Mouse (Mus musculus): ENCODE measurements around the gene Smim5. TPM values are rescaled to one million over a fixed set of nuclear protein-coding genes. Genes with fewer than 3 reads are reported as not detected.

Gene Smim5
- polyA plus RNA-seq, 1 experiment = 10.8 TPM

DNA sequence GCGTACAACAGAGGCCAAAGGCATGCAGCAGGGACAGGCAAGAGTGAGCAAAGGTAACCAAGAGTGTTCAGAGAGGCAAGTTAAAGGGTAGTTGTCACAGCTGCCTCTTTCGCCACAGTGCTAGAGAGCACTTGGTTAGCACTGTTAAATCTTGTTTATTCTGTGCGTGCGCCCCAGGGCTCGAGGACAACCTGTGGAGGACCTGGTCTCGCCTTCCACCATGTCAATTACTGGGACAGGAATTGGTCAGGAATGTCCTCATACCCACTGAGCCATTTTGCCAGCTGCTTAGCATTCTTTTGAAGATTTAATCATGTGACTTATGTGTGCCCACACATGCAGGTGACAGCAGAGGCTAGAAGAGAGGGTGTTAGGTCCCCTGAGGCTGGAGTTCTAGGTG lies 10.6 kb upstream of the Smim5 start:
- Histone ChIP-seq H3K4me3 (replicated peaks; ENCODE audit: extremely low read depth, low read depth, low read length) (no peak overlapping the region), H3K4me1 (ENCODE audit: control insufficient read depth, insufficient read depth, low read length) (peaks cover 4% of the 10 kb centered on the region; the same call in 1 of the 2 replicates)
- no peak for DNase-seq
- no peak for TF ChIP-seq CTCF (IDR thresholded peaks at IDR 0.05; ENCODE audit: insufficient read depth, low read length)
- no peak for TF ChIP-seq POLR2A (IDR thresholded peaks at IDR 0.05; ENCODE audit: borderline replicate concordance, extremely low read depth, low read depth, low read length)
- WGBS = 79% methylated on average over 6 of the region's 6 CpGs

DNA sequence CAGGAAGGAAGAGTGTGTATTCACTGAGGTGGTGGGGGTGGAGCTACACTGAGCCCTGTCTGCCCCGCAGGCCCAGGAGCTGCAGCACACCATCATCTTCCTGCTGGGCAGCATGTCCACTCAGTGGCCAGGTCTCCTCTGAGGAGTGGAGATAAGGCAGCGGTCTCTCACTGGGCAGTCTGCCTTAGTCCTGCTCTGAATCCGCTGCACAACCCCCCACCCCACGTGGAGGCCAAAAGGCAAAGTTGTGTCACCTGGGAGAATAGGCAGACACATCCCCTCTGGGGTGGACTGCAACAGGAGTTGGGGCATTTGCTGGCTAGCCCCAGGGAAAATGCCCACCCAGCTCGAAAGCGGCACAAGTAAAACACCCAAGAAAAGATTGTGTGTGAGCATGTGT lies 7.6 kb upstream of the Smim5 start:
- WGBS = 77% methylated on average over 6 of the region's 6 CpGs
- H3K4me1 ChIP-seq (ENCODE audit: control insufficient read depth, insufficient read depth, low read length) = peaks cover 4% of the 10 kb centered on the region; the same call in 1 of the 2 replicates
- no peak overlapping the region for H3K4me3 ChIP-seq (replicated peaks; ENCODE audit: extremely low read depth, low read depth, low read length)
- DNase-seq = no peak
- no peak for TF ChIP-seq POLR2A (IDR thresholded peaks at IDR 0.05; ENCODE audit: borderline replicate concordance, extremely low read depth, low read depth, low read length)
- no peak for TF ChIP-seq CTCF (IDR thresholded peaks at IDR 0.05; ENCODE audit: insufficient read depth, low read length)

DNA sequence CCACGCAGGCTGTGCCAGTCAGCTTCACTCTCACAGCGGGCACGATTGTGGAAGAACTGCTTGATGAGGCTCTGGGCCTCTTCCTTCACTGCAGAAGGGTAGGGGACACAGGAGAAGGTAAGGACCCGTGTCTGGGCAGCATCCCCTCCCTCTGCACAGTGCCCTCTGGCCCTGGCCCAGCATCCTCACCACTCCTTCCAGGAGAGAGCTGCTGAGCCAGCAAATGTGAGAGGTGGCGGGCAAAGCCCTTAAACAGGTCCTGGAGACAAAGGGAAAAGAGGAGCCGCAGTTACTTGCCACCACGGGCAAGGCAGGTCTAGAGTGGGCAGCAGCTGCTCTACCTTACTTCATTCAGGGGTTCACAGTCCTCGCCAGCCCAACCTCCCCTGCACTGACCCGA lies 6.7 kb upstream of the Smim5 start:
- 88% methylated on average over 9 of the region's 9 CpGs for WGBS
- no peak overlapping the region for H3K4me3 ChIP-seq (replicated peaks; ENCODE audit: extremely low read depth, low read depth, low read length)
- no peak for DNase-seq

DNA sequence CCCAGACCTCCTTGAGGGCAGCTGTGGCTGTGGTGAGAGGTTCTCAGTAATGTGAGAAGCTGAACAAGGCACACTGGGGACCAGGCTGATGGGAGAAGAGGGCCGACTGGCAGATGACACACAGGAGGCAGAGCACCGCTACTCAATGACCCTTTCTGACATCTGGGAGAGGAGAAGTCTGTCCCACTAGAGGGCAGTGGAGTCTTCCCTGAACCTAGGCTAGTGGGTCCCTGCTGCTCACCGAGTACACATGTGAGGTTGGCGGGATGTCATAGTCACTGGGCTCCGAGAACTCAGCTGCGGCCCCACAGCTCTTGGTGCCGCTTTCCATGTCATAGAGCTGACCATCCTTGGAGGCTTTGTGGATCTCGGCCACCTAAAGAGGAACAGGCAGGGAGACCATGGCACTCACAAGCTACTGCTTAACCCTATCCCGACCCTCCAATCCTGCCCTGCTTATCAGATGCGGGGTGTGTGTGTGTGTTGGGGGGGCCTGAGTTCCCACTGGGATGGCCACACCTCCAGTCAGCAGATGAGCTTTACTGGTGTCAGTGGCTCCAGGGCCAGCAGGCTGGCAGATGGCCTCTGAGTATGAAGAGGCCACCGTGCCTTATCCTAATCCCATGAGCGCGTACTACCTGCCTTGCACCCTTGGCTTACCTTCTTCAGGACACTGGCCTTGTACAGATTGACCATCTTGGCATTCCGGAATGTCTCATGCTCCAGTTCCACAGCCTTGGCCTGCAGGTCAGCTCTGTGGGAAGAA lies 4.8 kb upstream of the Smim5 start:
- H3K4me1 ChIP-seq (ENCODE audit: control insufficient read depth, insufficient read depth, low read length) = no peaks in the 10 kb centered on the region; the same call in 1 of the 2 replicates
- 74% methylated on average over 14 of the region's 14 CpGs for WGBS
- TF ChIP-seq POLR2A (IDR thresholded peaks at IDR 0.05; ENCODE audit: borderline replicate concordance, extremely low read depth, low read depth, low read length) (no peak), CTCF (IDR thresholded peaks at IDR 0.05; ENCODE audit: insufficient read depth, low read length) (peak; percentile 37; the same call in 1 of the 2 replicates)

More for the DNA sequence above, 6.7 kb upstream of the Smim5 start:
- H3K4me1 ChIP-seq (ENCODE audit: control insufficient read depth, insufficient read depth, low read length) = peaks cover 4% of the 10 kb centered on the region; the same call in 1 of the 2 replicates
- no peak for TF ChIP-seq CTCF (IDR thresholded peaks at IDR 0.05; ENCODE audit: insufficient read depth, low read length)
- TF ChIP-seq POLR2A (IDR thresholded peaks at IDR 0.05; ENCODE audit: borderline replicate concordance, extremely low read depth, low read depth, low read length) = no peak

GRCm38 (mm10) chr11:115898446-115898845 lies 1.3 kb upstream of the Smim5 start:
- WGBS = 82% methylated on average over 7 of the region's 7 CpGs
- no peak for DNase-seq
- H3K4me3 ChIP-seq (replicated peaks; ENCODE audit: extremely low read depth, low read depth, low read length) = no peak overlapping the region
- H3K4me1 ChIP-seq (ENCODE audit: control insufficient read depth, insufficient read depth, low read length) = peaks cover 16% of the 10 kb centered on the region
- TF ChIP-seq CTCF (IDR thresholded peaks at IDR 0.05; ENCODE audit: insufficient read depth, low read length) = no peak
- TF ChIP-seq POLR2A (IDR thresholded peaks at IDR 0.05; ENCODE audit: borderline replicate concordance, extremely low read depth, low read depth, low read length) = no peak

More for the DNA sequence above, 4.8 kb upstream of the Smim5 start:
- H3K4me3 ChIP-seq (replicated peaks; ENCODE audit: extremely low read depth, low read depth, low read length) = no peak overlapping the region
- no peak for DNase-seq

GRCm38 (mm10) chr11:115898886-115899285 lies 880 bp upstream of the Smim5 start:
- peaks cover 20% of the 10 kb centered on the region for H3K4me1 ChIP-seq (ENCODE audit: control insufficient read depth, insufficient read depth, low read length)
- peak; percentile 40 for DNase-seq
- H3K4me3 ChIP-seq (replicated peaks; ENCODE audit: extremely low read depth, low read depth, low read length) = no peak overlapping the region
- WGBS = 26% methylated on average over 4 of the region's 4 CpGs
- no peak for TF ChIP-seq POLR2A (IDR thresholded peaks at IDR 0.05; ENCODE audit: borderline replicate concordance, extremely low read depth, low read depth, low read length)
- peak; percentile 56 for TF ChIP-seq CTCF (IDR thresholded peaks at IDR 0.05; ENCODE audit: insufficient read depth, low read length)

DNA sequence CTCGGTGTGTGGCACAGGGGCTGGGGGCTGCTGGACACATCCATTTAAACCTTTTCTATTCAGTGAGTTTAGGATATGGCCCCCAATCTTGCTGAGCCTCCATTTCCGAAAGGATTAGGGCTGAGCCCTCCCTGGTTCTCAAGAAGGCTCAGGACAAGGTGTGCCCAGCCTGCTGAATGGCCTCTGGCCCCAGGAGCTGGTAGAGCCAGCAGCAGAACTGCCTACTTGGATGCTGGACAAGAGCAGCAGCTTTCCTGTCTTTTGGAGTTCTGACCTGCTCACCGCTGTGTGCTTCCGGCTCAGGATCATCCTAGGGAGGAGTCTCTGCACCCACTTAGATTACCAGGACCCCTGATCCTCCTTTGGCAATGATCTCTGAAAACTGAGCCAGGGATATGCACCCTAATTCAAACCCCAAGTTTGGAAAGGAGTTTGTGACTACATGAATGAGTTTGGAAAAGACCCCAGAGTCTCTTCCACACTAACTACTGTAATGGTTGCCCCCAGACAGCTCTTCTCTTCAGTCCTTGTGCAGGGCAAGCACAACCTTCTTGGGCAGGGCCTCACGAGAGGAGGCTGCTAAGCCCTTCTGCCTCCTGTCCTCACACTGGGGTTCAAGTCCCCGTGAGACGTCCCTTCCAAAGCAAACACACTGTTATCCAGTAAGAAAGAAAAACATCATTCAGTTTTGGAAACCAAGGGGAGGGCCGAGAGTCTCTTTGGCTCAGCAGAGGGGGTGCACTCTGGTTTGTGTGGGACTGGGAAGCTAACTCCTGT lies 983 bp downstream of the Smim5 start:
- no peak for TF ChIP-seq POLR2A (IDR thresholded peaks at IDR 0.05; ENCODE audit: borderline replicate concordance, extremely low read depth, low read depth, low read length)
- no peak for TF ChIP-seq CTCF (IDR thresholded peaks at IDR 0.05; ENCODE audit: insufficient read depth, low read length)
- no peak for DNase-seq
- Histone ChIP-seq H3K4me3 (replicated peaks; ENCODE audit: extremely low read depth, low read depth, low read length) (peak overlapping the region; percentile 14), H3K4me1 (ENCODE audit: control insufficient read depth, insufficient read depth, low read length) (peaks cover 34% of the 10 kb centered on the region)
- 59% methylated on average over 8 of the region's 8 CpGs for WGBS

DNA sequence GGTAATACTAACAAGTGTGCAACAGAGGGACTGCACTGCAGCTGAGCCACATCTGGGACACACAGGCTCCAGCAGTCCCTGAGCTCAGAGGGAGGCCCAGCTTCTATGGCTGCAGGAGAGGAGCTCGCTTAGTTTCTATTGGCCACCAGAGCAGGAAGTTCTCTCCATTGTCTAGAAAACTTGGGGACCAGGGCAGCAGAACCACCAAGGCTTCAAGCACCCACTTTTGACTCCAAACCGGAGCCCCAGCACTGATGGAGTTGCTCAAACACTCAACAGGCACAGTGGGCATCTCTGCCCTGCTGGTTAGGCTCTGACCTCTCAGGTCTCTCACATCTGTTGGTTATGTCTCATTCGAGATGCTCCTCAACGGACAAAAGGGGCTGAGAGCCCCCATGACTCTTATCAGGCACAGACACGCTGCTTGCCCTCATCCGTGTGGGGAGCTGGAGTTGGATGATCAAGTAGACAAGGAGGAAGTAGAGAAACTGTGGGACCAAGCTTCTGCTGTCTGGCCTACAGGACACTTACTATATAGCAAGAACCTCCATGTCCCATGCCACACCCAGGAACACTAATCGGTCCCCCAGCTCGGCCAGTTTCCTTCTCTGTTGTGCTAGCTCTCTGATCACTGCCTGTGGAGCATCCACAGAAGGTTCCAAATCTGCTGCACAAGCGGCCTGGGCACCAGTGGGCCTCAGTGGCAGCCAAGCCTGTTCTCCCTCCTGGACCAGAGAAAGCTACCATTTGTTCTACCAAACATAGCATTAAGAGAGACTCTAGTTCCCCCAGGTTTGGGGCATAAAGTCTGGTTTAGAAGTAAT lies 1.8 kb downstream of the Smim5 start:
- Histone ChIP-seq H3K4me3 (replicated peaks; ENCODE audit: extremely low read depth, low read depth, low read length) (no peak overlapping the region), H3K4me1 (ENCODE audit: control insufficient read depth, insufficient read depth, low read length) (peaks cover 34% of the 10 kb centered on the region)
- DNase-seq = no peak
- no peak for TF ChIP-seq POLR2A (IDR thresholded peaks at IDR 0.05; ENCODE audit: borderline replicate concordance, extremely low read depth, low read depth, low read length)
- WGBS = 82% methylated on average over 9 of the region's 9 CpGs

GRCm38 (mm10) chr11:115902177-115902576 lies 2.4 kb downstream of the Smim5 start:
- DNase-seq = no peak
- TF ChIP-seq CTCF (IDR thresholded peaks at IDR 0.05; ENCODE audit: insufficient read depth, low read length) (no peak), POLR2A (IDR thresholded peaks at IDR 0.05; ENCODE audit: borderline replicate concordance, extremely low read depth, low read depth, low read length) (no peak)
- 51% methylated on average over 5 of the region's 5 CpGs for WGBS
- no peak overlapping the region for H3K4me3 ChIP-seq (replicated peaks; ENCODE audit: extremely low read depth, low read depth, low read length)
- peaks cover 34% of the 10 kb centered on the region for H3K4me1 ChIP-seq (ENCODE audit: control insufficient read depth, insufficient read depth, low read length)

Data from lung, adult 2 months (tissue).